Mouse (Mus musculus) lung, postnatal 0 days (tissue): ENCODE measurements at regions not wholly inside any gene's neighbourhood (a gene's known extent, or its start where the extent isn't known, plus 50 kb on each side); places are given as distances from the start of the nearest gene placed in this dataset.

Source experiments
- CTCF ChIP-seq: IDR thresholded peaks from 2 replicates; pipeline ENCODE4 v1.5.1; 2016; ENCODE audit warnings: antibody characterized with exemption, mild to moderate bottlenecking
- EP300 ChIP-seq: IDR thresholded peaks from 2 replicates; pipeline ENCODE4 v1.6.1; 2016; ENCODE audit warnings: antibody characterized with exemption, mild to moderate bottlenecking, control low read depth

DNA sequence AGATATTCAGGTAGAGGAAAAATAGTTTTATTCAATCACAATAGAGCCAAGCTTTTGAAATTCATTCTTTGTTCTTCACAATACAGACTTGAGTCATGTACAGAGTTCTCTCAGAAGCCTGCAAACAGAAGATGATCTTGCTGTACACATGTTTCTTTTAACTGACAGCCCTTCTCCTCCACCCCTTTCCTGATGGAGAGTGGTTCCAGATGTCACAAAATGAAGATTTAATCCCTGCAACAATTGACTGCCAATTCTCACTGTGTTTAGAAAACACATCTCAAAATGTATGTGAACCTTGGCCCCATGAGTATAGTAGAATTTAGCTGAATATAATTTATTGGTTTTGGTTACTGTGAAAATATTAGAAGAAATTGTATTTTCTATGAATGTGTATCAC, 596.6 kb upstream of the Ncam2 start:
- no peak for TF ChIP-seq CTCF
- no peak for TF ChIP-seq EP300
